Mouse (Mus musculus) E14TG2a.4 (cell line): Measurements from ENCODE around the gene Prr14.

Experiments
- CTCF ChIP-seq: conservative IDR thresholded peaks from 2 replicates; pipeline ENCODE4 v1.5.1; 2014; ENCODE audit warnings: low read length
- NANOG ChIP-seq: IDR thresholded peaks from 2 replicates; pipeline ENCODE4 v1.6.1; 2014; ENCODE audit warnings: borderline replicate concordance, low read length, mixed read lengths
- POU5F1 ChIP-seq: IDR thresholded peaks from 2 replicates; pipeline ENCODE4 v1.6.1; 2014; ENCODE audit warnings: low read length, borderline replicate concordance

- no peak for TF ChIP-seq CTCF
- TF ChIP-seq POU5F1 = no peak
- no peak for TF ChIP-seq NANOG
These were observed 11.6 kb downstream of the Prr14 start for GRCm38 (mm10) chr7:127470743-127471645.
